Mouse (Mus musculus) natural killer cell, adult 2 months (primary cell): ENCODE measurements around the gene Shroom3.

Source experiments
- DNase-seq, 2 experiments: peaks; one replicate each; pipeline ENCODE4 v3.0.0; 2022; ENCODE audit warnings: low spot score in 2 of 2

Gene Shroom3

DNA sequence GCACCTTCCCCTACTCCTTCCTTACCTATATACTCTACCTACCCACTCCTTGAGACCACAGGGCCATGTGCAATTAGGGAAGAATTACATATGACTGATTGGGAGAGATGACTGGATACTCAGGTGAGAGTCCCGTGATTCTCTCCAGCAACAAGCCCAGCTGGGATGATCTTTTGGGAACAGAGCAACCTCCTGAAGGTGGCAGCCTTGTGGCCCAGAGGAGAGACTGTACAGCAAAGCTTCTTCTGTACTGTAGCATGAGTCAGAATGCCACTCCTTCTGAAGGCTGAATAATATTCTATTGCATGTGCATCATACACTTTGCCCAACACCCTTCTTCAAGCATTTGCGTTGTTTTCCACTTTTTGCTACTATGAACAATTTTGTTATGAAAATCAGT is 319.4 kb downstream of the Shroom3 start:
- no peak for DNase-seq

DNA sequence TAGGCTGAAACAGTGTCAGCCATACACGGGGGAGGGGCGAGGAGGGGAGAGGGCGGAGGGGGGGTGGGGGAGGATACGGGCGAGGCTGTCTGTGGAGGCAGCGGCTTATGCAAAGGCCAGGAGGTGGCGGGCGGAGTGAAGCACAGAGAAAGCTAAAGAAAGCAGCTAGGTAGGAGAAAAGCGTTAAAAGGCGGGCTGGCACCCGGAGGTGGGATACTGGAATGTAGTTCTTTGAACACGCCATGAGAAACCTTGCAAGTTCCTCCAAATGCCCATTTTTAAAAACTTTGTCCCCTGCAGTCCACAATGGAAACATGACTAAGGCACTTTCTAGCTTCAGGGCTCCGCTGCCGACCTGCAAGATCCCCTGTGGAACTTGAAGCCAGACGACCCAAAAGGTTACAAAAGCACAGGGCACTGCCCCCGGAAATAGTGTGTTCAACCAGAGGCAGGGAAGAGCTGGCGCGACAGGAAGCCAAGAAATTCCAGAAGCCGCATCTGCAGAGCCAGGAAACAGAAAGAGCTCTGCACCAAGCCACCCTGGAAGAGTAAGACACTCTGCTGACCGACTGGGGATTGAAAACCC is 322.1 kb downstream of the Shroom3 start:
- no peak for DNase-seq

DNA sequence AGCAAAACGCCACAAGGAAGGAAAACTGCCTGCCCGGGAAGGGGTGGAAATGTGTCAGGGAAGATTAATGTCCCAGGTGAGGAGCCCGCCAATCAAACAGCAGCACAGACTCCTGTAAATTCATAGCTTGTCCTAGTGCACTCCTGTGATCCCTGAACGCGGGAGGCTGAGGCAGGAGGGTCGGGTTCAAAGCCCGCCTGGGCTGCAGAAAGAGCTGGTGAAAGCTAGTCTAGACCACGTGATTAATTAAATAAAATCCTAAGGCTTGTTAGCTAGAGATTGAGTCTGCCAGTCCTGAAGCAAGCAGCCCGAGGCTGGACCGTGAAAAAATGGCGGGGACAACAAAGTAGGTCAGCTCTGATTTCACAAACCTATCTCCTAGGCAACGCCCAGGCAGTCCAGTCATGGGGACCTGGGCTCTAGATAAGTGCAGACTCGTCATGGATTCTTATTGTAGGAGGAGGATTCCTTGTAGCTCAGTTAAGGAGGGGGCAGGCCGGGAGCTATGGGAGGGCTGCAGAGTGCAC is 322.6 kb downstream of the Shroom3 start:
- no peak for DNase-seq

GRCm38 (mm10) chr5:93008256-93008655 is 325.0 kb downstream of the Shroom3 start:
- no peak for DNase-seq
